Mouse (Mus musculus): ENCODE data around the gene Abca3.

GRCm38 (mm10) chr17:24375094-24375712 is 23.5 kb downstream of the Abca3 start:
- TF ChIP-seq CTCF (IDR thresholded peaks at IDR 0.05; ENCODE audit: low read depth) (no peak), EP300 (IDR thresholded peaks at IDR 0.05; ENCODE audit: low read depth) (no peak)
